Mouse (Mus musculus): Measurements from ENCODE around the gene Gm6040. TPM values are rescaled to one million over a fixed set of nuclear protein-coding genes. Genes with fewer than 3 reads are reported as not detected.

Gene Gm6040
- polyA plus RNA-seq (2016; fragmentation: Nextera tagmentation; extraction: Ambion mirVana) = not detected in 2 replicates

- Histone ChIP-seq H3K36me3 (no peaks in the 10 kb centered on the region), H3K9ac (no peak within 1 kb of the TSS), H3K27me3 (no peaks in the 10 kb centered on the region), H3K27ac (no peak within 1 kb of the TSS), H3K9me3 (peaks cover 10% of the 10 kb centered on the region; the same call in 1 of the 2 replicates), H3K4me2 (replicated peaks) (no peak within 1 kb of the TSS), H3K4me3 (no peak within 1 kb of the TSS), H3K4me1 (no peaks in the 10 kb centered on the region)
- ATAC-seq (ENCODE audit: insufficient number of reproducible peaks, insufficient read depth, low FRiP score, low TSS enrichment) = no peak
- WGBS = 72% methylated on average over 3 of the region's 3 CpGs
Measured at GRCm38 (mm10) chr8:20921971-20922370, at the start of gene Gm6040. Gm6040 (minus strand) TSS chr8:20922071.

- WGBS = 78% methylated on average over 2 of the region's 2 CpGs
- H3K27ac ChIP-seq = no peak overlapping the region
- no peak for ATAC-seq (ENCODE audit: insufficient number of reproducible peaks, insufficient read depth, low FRiP score, low TSS enrichment)
- no peaks in the 10 kb centered on the region for H3K36me3 ChIP-seq
- H3K4me3 ChIP-seq = no peak overlapping the region
- H3K4me2 ChIP-seq (replicated peaks) = no peak overlapping the region
- H3K27me3 ChIP-seq = no peaks in the 10 kb centered on the region
- H3K9me3 ChIP-seq = 0 out of 2 replicates have a peak, but pooled peaks cover 11% of the 10 kb centered on the region
- no peak overlapping the region for H3K9ac ChIP-seq
- no peaks in the 10 kb centered on the region for H3K4me1 ChIP-seq
Measured at GRCm38 (mm10) chr8:20964531-20964930, 42.7 kb upstream of the Gm6040 start.

GRCm38 (mm10) chr8:20944610-20945009 lies 22.7 kb upstream of the Gm6040 start, which contains the start of gene AY761185:
AY761185 (minus strand) TSS chr8:20944710.
- no peaks in the 10 kb centered on the region for H3K27me3 ChIP-seq
- no peak within 1 kb of the TSS for H3K4me3 ChIP-seq
- H3K36me3 ChIP-seq = no peaks in the 10 kb centered on the region
- H3K4me1 ChIP-seq = no peaks in the 10 kb centered on the region
- no peak for ATAC-seq (ENCODE audit: insufficient number of reproducible peaks, insufficient read depth, low FRiP score, low TSS enrichment)
- WGBS = 66% methylated on average over 3 of the region's 3 CpGs
- no peak within 1 kb of the TSS for H3K9ac ChIP-seq
- peaks cover 9% of the 10 kb centered on the region for H3K9me3 ChIP-seq
- H3K4me2 ChIP-seq (replicated peaks) = no peak within 1 kb of the TSS
- no peak within 1 kb of the TSS for H3K27ac ChIP-seq

- no peak for ATAC-seq (ENCODE audit: insufficient number of reproducible peaks, insufficient read depth, low FRiP score, low TSS enrichment)
- WGBS = 77% methylated on average over 1 of the region's 1 CpGs
Measured at GRCm38 (mm10) chr8:20912288-20912687, 9.6 kb downstream of the Gm6040 start.

GRCm38 (mm10) chr8:20908256-20908655 lies 13.6 kb downstream of the Gm6040 start:
- no peak overlapping the region for H3K27ac ChIP-seq
- no peak overlapping the region for H3K9ac ChIP-seq
- no peaks in the 10 kb centered on the region for H3K27me3 ChIP-seq
- H3K9me3 ChIP-seq = peaks cover 8% of the 10 kb centered on the region; the same call in 1 of the 2 replicates
- H3K36me3 ChIP-seq = no peaks in the 10 kb centered on the region
- H3K4me3 ChIP-seq = no peak overlapping the region
- ATAC-seq (ENCODE audit: insufficient number of reproducible peaks, insufficient read depth, low FRiP score, low TSS enrichment) = no peak
- no peak overlapping the region for H3K4me2 ChIP-seq (replicated peaks)
- WGBS = 70% methylated on average over 2 of the region's 2 CpGs
- no peaks in the 10 kb centered on the region for H3K4me1 ChIP-seq

More at GRCm38 (mm10) chr8:20912288-20912687, 9.6 kb downstream of the Gm6040 start:
- H3K27me3 ChIP-seq = no peaks in the 10 kb centered on the region
- H3K4me1 ChIP-seq = no peaks in the 10 kb centered on the region
- no peak overlapping the region for H3K27ac ChIP-seq
- no peak overlapping the region for H3K9ac ChIP-seq
- no peak overlapping the region for H3K4me3 ChIP-seq
- H3K4me2 ChIP-seq (replicated peaks) = no peak overlapping the region
- H3K36me3 ChIP-seq = no peaks in the 10 kb centered on the region
- H3K9me3 ChIP-seq = 0 out of 2 replicates have a peak, but pooled peaks cover 5% of the 10 kb centered on the region

- no peaks in the 10 kb centered on the region for H3K36me3 ChIP-seq
- no peak overlapping the region for H3K4me2 ChIP-seq (replicated peaks)
- H3K9me3 ChIP-seq = peaks cover 3% of the 10 kb centered on the region; the same call in 1 of the 2 replicates
- no peak overlapping the region for H3K27ac ChIP-seq
- H3K27me3 ChIP-seq = no peaks in the 10 kb centered on the region
- H3K4me1 ChIP-seq = no peaks in the 10 kb centered on the region
- no peak overlapping the region for H3K4me3 ChIP-seq
- 87% methylated on average over 2 of the region's 2 CpGs for WGBS
- H3K9ac ChIP-seq = no peak overlapping the region
- no peak for ATAC-seq (ENCODE audit: insufficient number of reproducible peaks, insufficient read depth, low FRiP score, low TSS enrichment)
Measured at GRCm38 (mm10) chr8:20907119-20907518, 14.8 kb downstream of the Gm6040 start.

GRCm38 (mm10) chr8:20902527-20902926 lies 19.3 kb downstream of the Gm6040 start, which contains the start of gene Gm15056:
Gm15056 (minus strand) TSS chr8:20902627.
- no peak for ATAC-seq (ENCODE audit: insufficient number of reproducible peaks, insufficient read depth, low FRiP score, low TSS enrichment)

GRCm38 (mm10) chr8:20892369-20892768 lies 29.5 kb downstream of the Gm6040 start, which contains the start of gene Defb33:
Defb33 (plus strand) TSS chr8:20892669.
- 76% methylated on average over 2 of the region's 2 CpGs for WGBS
- H3K9ac ChIP-seq = no peak within 1 kb of the TSS
- H3K36me3 ChIP-seq = no peaks in the 10 kb centered on the region
- no peaks in the 10 kb centered on the region for H3K4me1 ChIP-seq
- H3K4me3 ChIP-seq = no peak within 1 kb of the TSS
- H3K9me3 ChIP-seq = peaks cover 20% of the 10 kb centered on the region; the same call in 1 of the 2 replicates
- no peaks in the 10 kb centered on the region for H3K27me3 ChIP-seq
- no peak for ATAC-seq (ENCODE audit: insufficient number of reproducible peaks, insufficient read depth, low FRiP score, low TSS enrichment)
- H3K27ac ChIP-seq = no peak within 1 kb of the TSS
- H3K4me2 ChIP-seq (replicated peaks) = no peak within 1 kb of the TSS

More at GRCm38 (mm10) chr8:20902527-20902926, 19.3 kb downstream of the Gm6040 start, which contains the start of gene Gm15056:
- Histone ChIP-seq H3K4me2 (replicated peaks) (no peak within 1 kb of the TSS), H3K9ac (no peak within 1 kb of the TSS), H3K27ac (no peak within 1 kb of the TSS), H3K4me3 (no peak within 1 kb of the TSS), H3K36me3 (no peaks in the 10 kb centered on the region), H3K4me1 (no peaks in the 10 kb centered on the region), H3K9me3 (peaks cover 11% of the 10 kb centered on the region; the same call in 1 of the 2 replicates), H3K27me3 (no peaks in the 10 kb centered on the region)
- 45% methylated on average over 2 of the region's 2 CpGs for WGBS

GRCm38 (mm10) chr8:20874608-20875007 lies 47.3 kb downstream of the Gm6040 start:
- no peak for ATAC-seq (ENCODE audit: insufficient number of reproducible peaks, insufficient read depth, low FRiP score, low TSS enrichment)
- Histone ChIP-seq H3K4me2 (replicated peaks) (no peak overlapping the region), H3K27ac (no peak overlapping the region), H3K36me3 (no peaks in the 10 kb centered on the region), H3K4me1 (no peaks in the 10 kb centered on the region), H3K4me3 (no peak overlapping the region), H3K9ac (no peak overlapping the region), H3K9me3 (0 out of 2 replicates have a peak, but pooled peaks cover 7% of the 10 kb centered on the region), H3K27me3 (no peaks in the 10 kb centered on the region)
- 38% methylated on average over 6 of the region's 6 CpGs for WGBS

Other genes starting within 250 kb of the Gm6040 start
- not detected in 2 replicates for gene Defb33, start 29.4 kb downstream of the Gm6040 start, polyA plus RNA-seq (2016; fragmentation: Nextera tagmentation; extraction: Ambion mirVana)
- gene Gm15056, start 19.4 kb downstream of the Gm6040 start, polyA plus RNA-seq (2016; fragmentation: Nextera tagmentation; extraction: Ambion mirVana) = not detected in 2 replicates
- gene AY761185, start 22.6 kb upstream of the Gm6040 start, polyA plus RNA-seq (2016; fragmentation: Nextera tagmentation; extraction: Ambion mirVana) = not detected in 2 replicates
- gene Defa21, start 103.5 kb upstream of the Gm6040 start, polyA plus RNA-seq (2016; fragmentation: Nextera tagmentation; extraction: Ambion mirVana) = not detected in 2 replicates
- not detected in 2 replicates for gene Defa23, start 133.0 kb upstream of the Gm6040 start, polyA plus RNA-seq (2016; fragmentation: Nextera tagmentation; extraction: Ambion mirVana)
- gene Defa35, start 143.0 kb upstream of the Gm6040 start, polyA plus RNA-seq (2016; fragmentation: Nextera tagmentation; extraction: Ambion mirVana) = not detected in 2 replicates
- not detected in 2 replicates for gene Defa25, start 162.4 kb upstream of the Gm6040 start, polyA plus RNA-seq (2016; fragmentation: Nextera tagmentation; extraction: Ambion mirVana)
- gene Gm14851, start 174.0 kb upstream of the Gm6040 start, polyA plus RNA-seq (2016; fragmentation: Nextera tagmentation; extraction: Ambion mirVana) = not detected in 2 replicates
- gene Defa30, start 212.6 kb upstream of the Gm6040 start, polyA plus RNA-seq (2016; fragmentation: Nextera tagmentation; extraction: Ambion mirVana) = not detected in 2 replicates
- gene Defa22, start 240.2 kb upstream of the Gm6040 start, polyA plus RNA-seq (2016; fragmentation: Nextera tagmentation; extraction: Ambion mirVana) = not detected in 2 replicates

All from embryonic facial prominence, embryonic 12.5 days (tissue).